Mouse (Mus musculus) bone marrow macrophage, adult 2 months (primary cell): ENCODE data around the gene Sec16b.

Source experiments
- CTCF ChIP-seq: IDR thresholded peaks from 2 replicates; pipeline ENCODE4 v1.5.1; 2012; ENCODE audit warnings: low read depth, mild to moderate bottlenecking, low read length, moderate library complexity
- POLR2A ChIP-seq: IDR thresholded peaks from 2 replicates; pipeline ENCODE4 v1.6.1; 2012; ENCODE audit warnings: mild to moderate bottlenecking, low read depth, low read length, borderline replicate concordance

DNA sequence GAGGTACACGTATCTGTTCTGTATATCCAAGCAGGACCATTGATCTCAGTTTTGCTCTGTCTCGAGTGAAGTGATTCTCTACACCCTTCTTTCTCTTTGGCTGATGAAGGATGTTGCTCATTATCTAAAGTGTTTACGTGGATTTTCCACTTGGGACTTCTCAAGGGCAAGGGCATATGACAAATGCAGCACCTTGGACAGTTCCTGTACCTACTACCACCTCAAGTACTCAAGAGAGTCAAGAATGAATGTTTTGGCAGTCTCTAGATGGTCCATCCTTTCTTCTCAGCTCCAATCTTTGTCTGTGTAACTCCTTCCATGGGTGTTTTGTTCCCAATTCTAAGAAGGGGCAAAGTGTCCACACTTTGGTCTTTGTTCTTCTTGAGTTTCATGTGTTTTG is 68.8 kb downstream of the Sec16b start:
- TF ChIP-seq POLR2A (no peak), CTCF (no peak)
